In the genomic region with DNA sequence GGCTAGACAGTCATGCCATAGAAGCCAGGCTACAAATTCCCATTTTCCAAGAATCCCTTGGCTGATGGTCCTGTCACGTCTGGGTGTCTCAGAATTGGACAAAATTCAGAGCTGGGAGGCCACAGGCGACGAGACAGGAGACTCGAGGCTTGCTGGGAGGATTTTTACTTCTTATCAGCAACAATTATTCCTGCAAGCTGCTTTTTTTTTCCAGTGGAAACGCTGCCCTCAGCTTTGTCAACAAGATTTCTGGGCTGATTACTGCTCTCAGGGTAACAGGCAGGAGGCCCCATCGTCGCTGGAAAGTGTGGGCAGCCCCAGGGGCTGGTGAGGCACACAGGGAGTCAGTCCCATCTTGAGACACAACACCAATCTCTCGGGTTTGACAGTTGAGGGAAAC, we compare ENCODE assay signal across 20 mouse cellular contexts. TPM values are rescaled to one million over a fixed set of nuclear protein-coding genes. Genes with fewer than 3 reads are reported as not detected.
"Had no signal": no experiment of that assay in that cellular context is flagged by ENCODE, and none has a peak within 500 bp of the region (broad histone marks: within the 10 kb centered on the region; RNA-seq: fewer than 3 reads in every experiment).

No protein-coding gene starts in this region.

- DNase-seq: kidney, adult 11 months; kidney, adult 9 months; kidney, postnatal 14 days; kidney, postnatal 4 days; layer of hippocampus, adult 9-11 months; lung, embryonic 14.5 days; midbrain, embryonic 14.5 days; retina, postnatal 1 day; right cerebral cortex, postnatal 25 days; spleen, adult 18-20 months; thymus, postnatal 25 days had no signal

- H3K27ac ChIP-seq: intestine, embryonic 15.5 days; limb, embryonic 10.5 days; limb, embryonic 13.5 days; macrophage; midbrain, embryonic 10.5 days; neural tube, embryonic 13.5 days; stomach, embryonic 15.5 days had no signal

- ATAC-seq: intestine, embryonic 15.5 days; lung, postnatal 0 days had no signal

- H3K36me3 ChIP-seq: intestine, embryonic 15.5 days; limb, embryonic 10.5 days; limb, embryonic 13.5 days; midbrain, embryonic 10.5 days; neural tube, embryonic 13.5 days; stomach, embryonic 15.5 days had no signal

- H3K9me3 ChIP-seq: intestine, embryonic 15.5 days; limb, embryonic 10.5 days; limb, embryonic 13.5 days; megakaryocyte, embryonic 14.5 days; midbrain, embryonic 10.5 days; neural tube, embryonic 13.5 days; stomach, embryonic 15.5 days had no signal

- H3K4me3 ChIP-seq: intestine, embryonic 15.5 days; limb, embryonic 10.5 days; limb, embryonic 13.5 days; megakaryocyte, embryonic 14.5 days; midbrain, embryonic 10.5 days; neural tube, embryonic 13.5 days; stomach, embryonic 15.5 days had no signal

- H3K9ac ChIP-seq: intestine, embryonic 15.5 days; limb, embryonic 13.5 days; lung, embryonic 14.5 days; neural tube, embryonic 13.5 days; stomach, embryonic 15.5 days had no signal

- H3K4me2 ChIP-seq: intestine, embryonic 15.5 days; limb, embryonic 13.5 days; lung, embryonic 14.5 days; neural tube, embryonic 13.5 days; stomach, embryonic 15.5 days had no signal

- H3K4me1 ChIP-seq: intestine, embryonic 15.5 days; stomach, embryonic 15.5 days had no signal

- H3K27me3 ChIP-seq: intestine, embryonic 15.5 days; limb, embryonic 13.5 days; neural tube, embryonic 13.5 days; stomach, embryonic 15.5 days had no signal

RNA-seq across cellular contexts. Expression of a gene that starts 17.9 kb away (rescaled TPM):
- polyA plus RNA-seq: midbrain, embryonic 14.5 days had no signal
